Mouse (Mus musculus): ENCODE results near the gene Dgkd. TPM values are rescaled to one million over a fixed set of nuclear protein-coding genes. Genes with fewer than 3 reads are reported as not detected.
A peak's percentile ranks its signal among the peaks of the same experiment; 100 is the strongest.

Gene Dgkd
- polyA plus RNA-seq, 1 experiment = 47.1 TPM

DNA sequence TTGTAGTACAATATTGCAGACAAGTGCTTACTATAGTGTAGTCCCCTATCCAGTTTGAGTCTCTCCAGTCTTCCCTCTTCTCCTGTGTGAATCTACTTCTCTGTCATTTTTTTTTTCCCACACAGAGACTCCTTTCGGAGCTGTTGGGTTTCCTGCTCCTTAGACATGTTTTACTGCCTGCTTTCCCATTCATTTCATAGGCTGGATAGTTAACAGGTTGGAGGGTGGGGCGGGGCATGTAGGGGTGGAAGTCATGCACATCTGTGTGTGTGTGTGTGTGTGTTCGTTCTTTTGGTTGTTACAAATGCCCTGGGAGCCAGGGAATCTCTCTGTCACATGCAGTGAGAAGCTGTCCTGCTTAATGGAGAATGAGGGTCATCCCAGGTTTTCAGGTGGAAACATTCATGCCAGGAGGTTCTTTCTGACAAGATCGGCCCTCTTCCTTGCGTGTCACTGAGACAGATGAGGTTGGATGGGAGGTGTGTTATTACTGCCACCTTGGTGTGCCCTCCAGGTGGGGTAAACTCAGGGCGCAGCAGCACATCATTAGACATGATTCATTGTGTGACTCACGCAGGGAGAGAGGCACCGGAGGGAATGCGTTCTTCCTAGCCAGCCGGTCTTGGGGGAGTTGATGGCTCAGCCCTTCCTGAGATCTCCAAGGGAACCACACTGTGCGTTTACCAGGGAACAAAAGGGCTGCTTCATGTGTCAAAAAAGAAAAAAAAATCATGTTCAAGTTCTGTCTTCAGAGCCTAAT lies 4.7 kb upstream of the Dgkd start:
- 24% methylated on average over 11 of the region's 11 CpGs for WGBS
- no peak for TF ChIP-seq CTCF (IDR thresholded peaks at IDR 0.05; ENCODE audit: extremely low read depth, insufficient read length, insufficient replicate concordance, low read depth, low read length)
- TF ChIP-seq POLR2A (IDR thresholded peaks at IDR 0.05; ENCODE audit: low read depth, low read length) = no peak
- H3K4me3 ChIP-seq (ENCODE audit: low read depth, low read length) = no peak overlapping the region
- peaks cover 15% of the 10 kb centered on the region; the same call in 1 of the 2 replicates for H3K4me1 ChIP-seq (ENCODE audit: control insufficient read depth, insufficient read depth, insufficient read length, low read length)
- H3K27ac ChIP-seq (ENCODE audit: insufficient read depth, low read depth, low read length) = no peak overlapping the region
- no peaks in the 10 kb centered on the region for H3K36me3 ChIP-seq (ENCODE audit: control insufficient read depth, insufficient read depth, low read length)
- H3K27me3 ChIP-seq (ENCODE audit: control insufficient read depth, insufficient read depth, low read length) = no peaks in the 10 kb centered on the region

- no peaks in the 10 kb centered on the region for H3K36me3 ChIP-seq (ENCODE audit: control insufficient read depth, insufficient read depth, low read length)
- 73% methylated on average over 5 of the region's 5 CpGs for WGBS
- no peak overlapping the region for H3K4me3 ChIP-seq (ENCODE audit: low read depth, low read length)
- H3K27me3 ChIP-seq (ENCODE audit: control insufficient read depth, insufficient read depth, low read length) = no peaks in the 10 kb centered on the region
- peaks cover 15% of the 10 kb centered on the region; the same call in 1 of the 2 replicates for H3K4me1 ChIP-seq (ENCODE audit: control insufficient read depth, insufficient read depth, insufficient read length, low read length)
- TF ChIP-seq POLR2A (IDR thresholded peaks at IDR 0.05; ENCODE audit: low read depth, low read length) (no peak), CTCF (IDR thresholded peaks at IDR 0.05; ENCODE audit: extremely low read depth, insufficient read length, insufficient replicate concordance, low read depth, low read length) (no peak)
- H3K27ac ChIP-seq (ENCODE audit: insufficient read depth, low read depth, low read length) = no peak overlapping the region
Observed at GRCm38 (mm10) chr1:87849278-87849677, 3.8 kb upstream of the Dgkd start.

- Histone ChIP-seq H3K27me3 (ENCODE audit: control insufficient read depth, insufficient read depth, low read length) (no peaks in the 10 kb centered on the region), H3K36me3 (ENCODE audit: control insufficient read depth, insufficient read depth, low read length) (no peaks in the 10 kb centered on the region), H3K4me1 (ENCODE audit: control insufficient read depth, insufficient read depth, insufficient read length, low read length) (peaks cover 15% of the 10 kb centered on the region; the same call in 1 of the 2 replicates), H3K27ac (ENCODE audit: insufficient read depth, low read depth, low read length) (no peak overlapping the region), H3K4me3 (ENCODE audit: low read depth, low read length) (no peak overlapping the region)
- TF ChIP-seq POLR2A (IDR thresholded peaks at IDR 0.05; ENCODE audit: low read depth, low read length) (no peak), CTCF (IDR thresholded peaks at IDR 0.05; ENCODE audit: extremely low read depth, insufficient read length, insufficient replicate concordance, low read depth, low read length) (no peak)
- WGBS = 93% methylated on average over 3 of the region's 3 CpGs
Observed at GRCm38 (mm10) chr1:87851344-87851743, 1.7 kb upstream of the Dgkd start.

- peaks cover 9% of the 10 kb centered on the region; the same call in 1 of the 2 replicates for H3K4me1 ChIP-seq (ENCODE audit: control insufficient read depth, insufficient read depth, insufficient read length, low read length)
- no peaks in the 10 kb centered on the region for H3K36me3 ChIP-seq (ENCODE audit: control insufficient read depth, insufficient read depth, low read length)
- peak overlapping the region; percentile 19; the same call in 1 of the 2 replicates for H3K27ac ChIP-seq (ENCODE audit: insufficient read depth, low read depth, low read length)
- WGBS = 52% methylated on average over 5 of the region's 5 CpGs
- 0 out of 2 replicates have a peak overlapping the region, but pooled peaks have one; percentile 88 for H3K4me3 ChIP-seq (ENCODE audit: low read depth, low read length)
- no peaks in the 10 kb centered on the region for H3K27me3 ChIP-seq (ENCODE audit: control insufficient read depth, insufficient read depth, low read length)
- TF ChIP-seq POLR2A (IDR thresholded peaks at IDR 0.05; ENCODE audit: low read depth, low read length) (no peak), CTCF (IDR thresholded peaks at IDR 0.05; ENCODE audit: extremely low read depth, insufficient read length, insufficient replicate concordance, low read depth, low read length) (no peak)
Observed at GRCm38 (mm10) chr1:87852081-87852790, 851 bp upstream of the Dgkd start.

DNA sequence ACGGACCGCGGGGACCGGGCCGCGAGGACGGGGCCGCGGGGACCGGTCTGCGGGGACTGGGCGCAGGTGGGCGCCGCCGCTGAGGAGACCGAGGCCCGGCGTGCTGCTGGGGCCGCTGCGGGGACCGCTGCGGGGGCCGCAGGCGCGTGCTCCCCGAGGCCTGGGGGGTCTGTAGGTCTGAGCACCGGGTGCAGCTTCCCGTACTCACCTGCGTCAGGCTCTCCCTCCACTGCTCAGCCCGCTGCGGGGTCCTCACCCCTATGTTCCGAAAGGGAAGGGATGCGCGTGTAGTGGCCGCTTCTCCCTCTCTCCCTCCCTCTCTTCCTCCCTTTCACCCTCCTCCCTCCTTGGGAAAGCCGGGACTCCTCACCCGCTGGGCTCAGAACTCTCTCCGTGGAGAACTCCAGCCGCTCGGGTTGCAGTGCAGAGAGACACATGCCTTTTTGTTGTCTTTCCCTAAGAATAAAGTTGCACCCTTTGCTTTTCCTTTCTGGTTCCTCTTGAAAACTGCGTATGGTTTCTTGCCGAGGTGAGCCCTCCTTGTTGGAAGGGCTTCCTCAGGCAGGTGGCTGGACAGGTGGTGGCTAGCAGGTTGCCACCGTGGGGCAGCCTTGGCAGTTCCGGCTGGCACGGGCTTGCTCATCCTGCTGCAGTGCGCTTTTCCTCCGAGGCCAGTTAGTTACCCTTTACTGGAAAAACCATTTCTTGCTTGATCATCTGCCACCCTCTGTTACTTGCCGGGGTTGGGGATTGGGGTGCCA lies 694 bp downstream of the Dgkd start:
- Histone ChIP-seq H3K4me1 (ENCODE audit: control insufficient read depth, insufficient read depth, insufficient read length, low read length) (peaks cover 9% of the 10 kb centered on the region; the same call in 1 of the 2 replicates), H3K4me3 (ENCODE audit: low read depth, low read length) (peak overlapping the region; percentile 88), H3K27me3 (ENCODE audit: control insufficient read depth, insufficient read depth, low read length) (no peaks in the 10 kb centered on the region), H3K27ac (ENCODE audit: insufficient read depth, low read depth, low read length) (peak overlapping the region; percentile 64), H3K36me3 (ENCODE audit: control insufficient read depth, insufficient read depth, low read length) (no peaks in the 10 kb centered on the region)
- no peak; the same call in 1 of the 2 replicates for TF ChIP-seq POLR2A (IDR thresholded peaks at IDR 0.05; ENCODE audit: low read depth, low read length)
- no peak for TF ChIP-seq CTCF (IDR thresholded peaks at IDR 0.05; ENCODE audit: extremely low read depth, insufficient read length, insufficient replicate concordance, low read depth, low read length)
- under 1% methylated on average over 45 of the region's 48 CpGs for WGBS

DNA sequence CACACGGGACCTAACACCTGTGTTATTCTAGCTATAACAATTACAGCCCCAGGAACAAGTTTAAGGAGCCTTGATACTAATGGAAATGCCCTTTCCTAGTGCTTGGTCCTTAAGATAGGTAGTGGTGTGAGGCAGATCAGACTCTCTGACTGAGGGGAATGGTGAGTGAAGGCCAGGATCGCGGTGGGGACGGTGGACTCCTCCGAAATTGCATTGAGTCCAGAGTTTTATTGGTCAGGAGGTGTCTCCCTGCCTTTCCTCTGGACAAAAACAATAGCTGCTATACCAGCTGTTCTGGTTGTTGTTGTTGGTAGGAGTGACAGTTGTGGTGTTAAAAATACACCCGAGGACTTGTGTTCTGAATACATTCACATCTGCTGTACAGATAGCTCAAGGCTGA lies 1.3 kb downstream of the Dgkd start:
- WGBS = 5% methylated on average over 6 of the region's 6 CpGs
- Histone ChIP-seq H3K4me1 (ENCODE audit: control insufficient read depth, insufficient read depth, insufficient read length, low read length) (peaks cover 11% of the 10 kb centered on the region; the same call in 1 of the 2 replicates), H3K27me3 (ENCODE audit: control insufficient read depth, insufficient read depth, low read length) (no peaks in the 10 kb centered on the region), H3K36me3 (ENCODE audit: control insufficient read depth, insufficient read depth, low read length) (no peaks in the 10 kb centered on the region), H3K27ac (ENCODE audit: insufficient read depth, low read depth, low read length) (peak overlapping the region; percentile 64), H3K4me3 (ENCODE audit: low read depth, low read length) (peak overlapping the region; percentile 88)
- TF ChIP-seq CTCF (IDR thresholded peaks at IDR 0.05; ENCODE audit: extremely low read depth, insufficient read length, insufficient replicate concordance, low read depth, low read length) = peak; percentile 8; the same call in 1 of the 2 replicates
- no peak for TF ChIP-seq POLR2A (IDR thresholded peaks at IDR 0.05; ENCODE audit: low read depth, low read length)

All from small intestine, adult 2 months (tissue).